Mouse (Mus musculus) lung, postnatal 25 days (tissue): ENCODE data around the gene Nup62.
A peak's percentile ranks its signal among the peaks of the same experiment; 100 is the strongest.

ENCODE experiments used
- DNase-seq: peaks from one replicate; pipeline ENCODE4 v3.0.0; 2022; ENCODE audit warnings: low spot score

The Nup62 gene

DNA sequence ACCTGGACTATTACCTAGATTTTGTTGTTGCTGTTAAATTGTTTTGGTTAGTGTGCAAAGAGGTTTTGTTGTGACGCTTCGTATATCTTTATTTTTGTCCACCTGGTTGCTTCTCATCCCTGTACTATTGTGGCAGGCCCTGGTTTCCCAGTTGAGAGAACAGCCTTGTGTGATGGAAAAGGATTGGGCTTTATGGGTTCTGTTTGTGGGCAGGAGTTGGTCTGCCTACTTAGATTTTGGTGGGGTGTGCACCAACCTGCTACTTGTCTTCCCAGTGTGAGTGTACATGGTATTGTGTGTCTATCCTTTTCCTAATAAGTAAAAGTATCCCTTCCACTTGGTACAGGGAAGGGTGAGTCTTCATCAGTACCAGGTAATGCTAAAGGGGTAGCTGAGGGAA is 3.5 kb downstream of the Nup62 start:
- DNase-seq: no peak

GRCm38 (mm10) chr7:44819863-44820262 is 4.0 kb downstream of the Nup62 start:
- DNase-seq: no peak

GRCm38 (mm10) chr7:44820525-44820924 is 4.6 kb downstream of the Nup62 start:
- DNase-seq: no peak

DNA sequence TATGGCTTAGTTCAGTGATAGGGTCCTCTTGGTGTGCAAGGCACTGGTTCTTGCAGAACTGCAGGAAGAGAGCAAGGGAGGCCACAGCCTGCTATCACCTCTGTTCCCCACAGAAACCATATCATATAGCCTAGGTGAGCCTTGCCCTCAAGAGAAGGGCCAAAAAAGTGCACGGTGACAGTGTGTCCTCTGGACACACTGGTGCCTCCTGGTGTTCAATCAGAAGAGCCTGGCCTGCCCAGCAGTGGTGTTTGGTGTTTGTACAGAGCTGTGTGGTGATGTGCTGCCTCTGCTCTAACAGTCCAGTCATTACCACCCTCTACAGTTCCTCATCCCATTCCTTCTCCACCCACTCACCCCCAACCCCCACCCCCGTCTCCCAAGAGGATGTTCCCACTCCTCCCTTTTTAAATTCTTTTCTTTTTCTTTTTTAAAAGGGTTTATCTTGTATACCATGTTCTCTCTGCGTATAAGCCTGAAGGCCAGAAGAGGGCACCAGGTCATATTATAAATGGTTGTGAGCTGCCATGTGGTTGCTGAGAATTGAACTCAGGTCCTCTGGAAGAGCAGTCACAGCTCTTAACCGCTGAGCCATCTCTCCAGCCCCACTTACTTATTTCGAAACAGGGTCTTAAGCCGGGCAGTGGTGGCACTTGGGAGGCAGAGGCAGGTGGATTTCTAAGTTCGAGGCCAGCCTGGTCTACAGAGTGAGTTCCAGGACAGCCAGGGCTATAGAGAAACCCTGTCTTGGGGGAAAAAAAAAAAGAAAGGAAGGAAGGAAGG is 6.0 kb downstream of the Nup62 start:
- DNase-seq: no peak

DNA sequence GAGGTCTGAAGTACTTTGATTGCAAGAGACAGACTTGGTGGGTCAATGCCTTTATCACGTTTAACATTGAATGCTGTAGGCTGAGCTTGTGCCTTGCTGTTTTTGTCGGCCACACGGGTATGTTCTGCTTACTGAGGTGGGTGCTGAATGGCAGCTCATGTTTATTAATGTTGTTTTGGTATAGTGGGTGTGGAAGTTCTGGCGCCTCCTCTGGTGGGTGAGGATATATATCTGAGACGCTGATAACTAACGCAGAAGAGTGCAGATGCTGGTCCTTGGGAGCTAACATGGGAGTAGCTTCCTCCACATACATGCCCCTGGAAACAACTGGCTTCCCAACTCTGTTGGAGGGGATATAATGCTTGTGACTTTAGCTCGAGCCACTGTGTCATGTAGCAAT is 7.5 kb downstream of the Nup62 start:
- DNase-seq: no peak

GRCm38 (mm10) chr7:44824872-44825271 is 9.0 kb downstream of the Nup62 start:
- peak; percentile 82 for DNase-seq

DNA sequence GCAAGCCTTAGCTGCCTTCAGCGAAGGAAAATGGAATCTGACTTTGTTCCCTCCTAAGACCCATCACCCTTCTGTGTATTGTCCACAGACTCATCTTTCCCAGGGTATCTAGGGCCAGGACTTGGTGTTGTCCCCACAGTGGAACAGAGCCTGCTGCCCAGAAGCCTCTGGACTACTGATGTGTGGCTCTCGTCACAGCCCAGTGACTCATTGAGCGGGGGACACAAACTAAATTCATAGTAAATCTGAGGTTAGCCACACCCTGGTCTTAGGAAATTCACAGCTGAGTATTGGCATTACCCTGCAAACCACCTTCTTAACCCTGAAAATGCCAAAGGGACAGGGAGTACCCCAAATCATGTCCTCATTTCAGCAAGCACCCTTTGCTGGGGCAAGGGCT is 10.9 kb downstream of the Nup62 start:
- no peak for DNase-seq

GRCm38 (mm10) chr7:44828706-44829105 is 12.8 kb downstream of the Nup62 start:
- no peak for DNase-seq

- DNase-seq: no peak
Measured at GRCm38 (mm10) chr7:44832763-44833162, 16.9 kb downstream of the Nup62 start.

GRCm38 (mm10) chr7:44835373-44836015 is 19.6 kb downstream of the Nup62 start:
- DNase-seq: no peak

- no peak for DNase-seq
Measured at GRCm38 (mm10) chr7:44836016-44836404, 20.1 kb downstream of the Nup62 start.

- no peak for DNase-seq
Measured at GRCm38 (mm10) chr7:44836423-44837053, 20.6 kb downstream of the Nup62 start.

- DNase-seq: no peak
Measured at GRCm38 (mm10) chr7:44838073-44838472, 22.2 kb downstream of the Nup62 start.

GRCm38 (mm10) chr7:44839171-44839490 is 23.2 kb downstream of the Nup62 start:
- no peak for DNase-seq

- no peak for DNase-seq
Measured at GRCm38 (mm10) chr7:44839491-44840191, 23.8 kb downstream of the Nup62 start.

DNA sequence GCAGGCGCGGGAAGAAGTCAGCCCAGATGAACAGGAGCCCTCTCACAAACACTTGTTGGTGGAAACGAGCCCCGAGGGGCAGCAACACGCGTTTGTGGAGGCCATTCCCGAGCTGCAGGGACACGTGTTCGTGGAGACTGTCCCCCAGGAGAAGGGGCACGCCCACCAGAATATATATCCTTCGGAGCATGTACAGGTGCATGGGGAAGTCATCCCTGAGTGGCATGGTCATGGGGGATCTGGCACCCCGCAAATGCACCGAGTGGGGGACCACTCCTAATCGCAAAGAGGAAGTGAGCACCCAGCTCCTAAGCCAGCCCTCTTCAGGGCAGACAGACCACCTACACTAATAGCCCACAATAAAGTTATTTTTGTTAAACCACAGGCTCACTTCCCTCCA is 24.5 kb downstream of the Nup62 start:
- no peak for DNase-seq

DNA sequence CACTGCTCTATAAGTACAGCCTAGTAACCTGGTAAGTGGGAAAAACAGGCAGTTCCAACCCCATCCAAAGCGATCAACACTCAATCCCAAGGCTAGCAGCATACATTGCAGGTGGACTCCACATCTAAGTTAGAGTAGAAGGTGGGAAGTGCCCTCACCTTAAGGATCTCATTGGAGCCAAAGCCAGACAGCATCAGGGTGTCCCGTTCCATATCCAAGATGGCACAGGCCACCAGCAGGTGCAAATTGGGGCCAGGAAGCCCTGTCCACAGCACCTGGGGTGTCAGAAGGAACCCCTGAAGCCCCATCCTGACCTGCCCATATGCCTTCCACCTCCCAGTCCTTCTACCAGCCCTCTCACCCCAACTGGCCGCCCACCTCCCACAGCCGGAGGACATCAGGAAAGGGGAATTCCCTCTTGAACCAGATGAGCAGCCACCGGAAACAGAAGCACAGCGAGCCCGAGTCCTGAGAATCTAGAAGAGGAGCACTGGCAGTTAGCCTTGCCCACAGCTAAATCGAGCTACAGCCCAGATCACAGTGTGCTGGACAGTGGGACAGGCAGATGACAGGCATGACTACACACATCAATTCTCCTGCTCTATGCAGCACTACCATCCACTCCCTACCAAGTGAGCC is 26.1 kb downstream of the Nup62 start:
- DNase-seq: no peak

GRCm38 (mm10) chr7:44845006-44845405 is 29.1 kb downstream of the Nup62 start:
- no peak for DNase-seq

DNA sequence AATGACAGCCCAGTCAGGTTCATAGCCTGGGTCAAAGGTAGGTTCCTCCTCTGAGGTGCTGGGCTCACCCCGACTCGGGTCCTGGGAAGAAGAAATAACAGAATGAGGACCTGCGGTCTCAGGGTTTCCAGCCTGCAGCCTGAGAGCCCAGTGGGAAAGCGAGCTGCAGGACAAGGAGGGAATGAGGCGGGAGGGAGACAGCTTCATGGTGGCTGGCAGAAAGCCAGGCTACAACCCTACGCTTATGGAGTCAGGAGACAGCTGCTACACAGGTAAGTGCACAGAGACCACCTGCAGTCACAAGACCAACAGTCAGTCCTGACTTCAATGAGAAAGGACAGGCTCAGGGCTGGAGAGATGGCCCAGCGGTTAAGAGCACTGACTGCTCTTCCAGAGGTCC is 30.9 kb downstream of the Nup62 start:
- no peak for DNase-seq

DNA sequence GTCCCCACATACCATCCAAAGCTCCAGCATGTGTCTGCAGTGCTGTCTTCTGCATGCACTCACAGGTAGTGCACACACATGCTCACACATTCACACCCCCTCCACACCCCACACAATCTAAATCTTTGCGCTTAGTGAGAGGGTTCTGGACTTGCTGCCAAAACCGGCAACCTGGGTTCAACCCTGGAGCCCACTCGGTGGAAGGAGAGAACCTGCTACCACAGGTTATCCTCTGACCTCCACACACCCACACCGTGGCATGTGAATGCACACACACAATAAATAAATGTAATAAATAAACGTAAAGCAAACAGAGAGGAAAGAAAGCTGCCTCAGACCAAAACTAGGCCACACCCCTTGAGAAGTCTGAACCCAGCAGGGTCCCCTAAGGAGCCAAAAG is 31.9 kb downstream of the Nup62 start:
- no peak for DNase-seq

GRCm38 (mm10) chr7:44848561-44849415 is 32.9 kb downstream of the Nup62 start, which contains the start of the genes Akt1s1 and Tbc1d17:
TSS of gene Akt1s1 (plus strand) at chr7:44848991.
TSS of gene Tbc1d17 (minus strand) at chr7:44849079.
- DNase-seq: peak; percentile 100
